Mouse (Mus musculus): ENCODE data around the gene Dnttip1. TPM values are rescaled to one million over a fixed set of nuclear protein-coding genes. Genes with fewer than 3 reads are reported as not detected.

Gene Dnttip1
- total RNA-seq, 2 experiments from 2014 or later = 36.6 to 39.3 TPM

DNA sequence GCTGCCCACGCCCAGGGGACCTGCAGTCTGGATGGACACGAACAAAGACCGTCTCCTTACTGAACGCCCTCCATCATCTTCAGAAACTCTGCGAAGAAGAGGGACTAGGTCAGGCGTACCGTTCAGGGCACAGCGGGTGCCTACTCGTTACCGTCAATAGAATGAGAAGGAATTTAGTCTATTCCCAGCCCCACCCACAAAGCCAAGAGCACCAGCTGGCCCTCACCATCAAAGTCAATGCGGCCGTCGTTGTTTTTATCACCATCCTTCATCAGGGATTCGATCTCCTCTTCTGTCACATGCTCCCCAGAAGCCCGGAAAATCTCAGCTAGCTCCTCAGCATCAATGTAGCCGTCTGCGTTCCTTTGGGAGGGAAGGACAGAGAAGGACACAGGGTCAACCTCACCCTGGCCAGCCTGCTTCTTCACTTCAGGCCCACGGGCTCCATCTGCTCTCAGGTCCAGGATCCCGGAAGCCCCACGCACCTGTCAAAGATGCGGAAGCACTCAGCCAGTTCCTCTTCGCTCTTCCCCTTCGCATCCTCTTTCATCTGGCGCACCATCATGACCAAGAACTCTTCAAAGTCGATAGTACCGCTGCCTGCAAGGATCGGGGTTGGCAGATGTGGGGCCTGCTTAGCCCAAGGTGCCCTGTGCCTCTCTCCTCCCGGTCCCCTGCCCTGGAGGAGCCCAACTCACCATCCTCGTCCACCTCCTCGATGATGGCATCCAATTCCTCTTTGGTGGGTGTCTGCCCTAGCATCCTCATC, 31.6 kb downstream of the Dnttip1 start:
- no peak for DNase-seq (ENCODE audit: low spot score in 2 of 2)
- intact Hi-C loops (cut with DNase I) = no loop called here

DNA sequence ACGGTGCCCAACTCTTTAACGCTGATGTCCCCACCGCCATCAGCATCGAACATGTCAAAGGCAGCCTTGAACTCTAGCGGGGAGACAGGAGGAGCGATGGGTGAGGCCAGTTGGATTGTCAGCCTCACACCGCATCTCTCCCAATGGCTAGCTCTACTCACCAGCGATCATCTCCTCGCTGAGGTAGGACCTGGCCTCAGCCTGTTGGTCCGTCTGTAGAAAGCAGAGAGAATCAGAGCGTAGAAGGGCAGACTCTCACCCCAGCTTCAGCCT, 32.2 kb downstream of the Dnttip1 start:
- no peak for DNase-seq (ENCODE audit: low spot score in 2 of 2)
- intact Hi-C loops (cut with DNase I) = no loop called here

DNA sequence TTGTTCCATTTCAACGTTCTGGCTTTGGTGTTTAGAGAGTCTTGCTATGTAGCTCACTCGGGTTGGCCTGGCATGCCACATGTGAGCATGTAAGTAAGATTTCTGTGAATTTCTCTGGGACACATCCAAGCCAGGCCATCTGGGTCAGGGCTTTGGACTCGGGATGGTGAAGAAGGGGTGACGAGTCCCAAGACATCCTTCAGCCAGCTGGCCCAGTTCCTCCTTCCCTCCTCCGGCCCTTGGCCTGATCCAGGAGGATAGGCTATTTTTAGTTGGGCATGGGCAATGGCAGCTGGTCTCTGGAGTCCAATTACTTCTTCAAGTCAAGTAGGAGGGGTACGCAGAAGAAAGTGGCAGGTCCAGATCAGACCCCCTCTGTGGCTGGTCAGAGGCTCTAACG, 33.0 kb downstream of the Dnttip1 start:
- DNase-seq (ENCODE audit: low spot score in 2 of 2) = no peak

DNA sequence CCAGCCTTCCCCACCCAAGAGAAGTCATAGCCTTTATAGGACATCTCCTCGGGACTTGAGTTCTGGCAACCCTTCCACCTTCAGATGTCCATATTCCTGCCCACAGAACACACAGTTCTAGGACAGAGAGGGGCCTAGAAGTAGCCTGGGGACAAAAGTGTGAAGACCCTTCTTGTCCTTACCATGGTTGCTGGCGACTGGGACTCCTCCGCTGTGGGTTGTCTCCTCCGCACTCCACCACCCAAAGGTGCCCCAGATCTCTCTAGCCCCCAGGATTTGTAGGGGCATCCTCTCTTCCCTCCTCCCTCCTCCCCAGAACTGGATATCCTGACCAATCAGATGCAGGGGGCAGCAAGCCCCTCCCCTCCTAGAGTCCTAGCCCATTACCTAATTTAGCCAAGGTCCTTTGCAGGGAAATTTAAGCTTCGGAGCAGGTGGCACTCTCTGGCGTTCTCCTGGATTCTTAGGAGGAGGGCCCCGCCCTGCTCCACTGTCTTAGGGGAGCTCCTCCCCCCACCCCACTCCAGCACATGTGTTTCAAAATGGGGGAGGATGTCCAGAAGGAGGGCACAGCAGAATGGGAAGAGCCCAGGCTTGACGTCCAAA, 33.8 kb downstream of the Dnttip1 start, which contains the start of gene Tnnc2:
Gene Tnnc2, minus strand, starts transcription at position 487 of the 606 bp plus-strand sequence.
- no peak for DNase-seq (ENCODE audit: low spot score in 2 of 2)
- intact Hi-C loops (cut with DNase I) = no loop called here

More for the DNA sequence above, 33.0 kb downstream of the Dnttip1 start:
- intact Hi-C loops (cut with DNase I) = no loop called here

DNA sequence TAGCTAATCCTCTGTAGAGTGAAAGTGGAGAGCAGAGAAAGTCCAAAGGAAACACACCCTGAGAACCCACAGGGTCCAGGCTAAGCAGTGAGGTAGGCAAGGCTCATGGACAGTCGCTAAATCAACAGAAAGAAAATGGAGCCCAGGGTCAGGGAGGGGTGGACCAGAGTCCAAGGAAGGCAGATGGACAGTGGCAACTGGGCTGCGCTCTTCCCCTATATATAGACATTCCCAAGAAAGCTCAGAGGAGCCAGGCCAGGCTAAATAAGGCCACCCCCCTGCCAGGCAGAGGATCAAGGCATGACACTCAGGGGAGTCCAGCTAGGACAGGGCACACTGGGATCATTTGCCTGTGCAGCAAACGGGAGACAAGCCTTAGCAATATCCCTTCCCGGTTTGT, 36.1 kb downstream of the Dnttip1 start:
- intact Hi-C loops (cut with DNase I) = no loop called here

DNA sequence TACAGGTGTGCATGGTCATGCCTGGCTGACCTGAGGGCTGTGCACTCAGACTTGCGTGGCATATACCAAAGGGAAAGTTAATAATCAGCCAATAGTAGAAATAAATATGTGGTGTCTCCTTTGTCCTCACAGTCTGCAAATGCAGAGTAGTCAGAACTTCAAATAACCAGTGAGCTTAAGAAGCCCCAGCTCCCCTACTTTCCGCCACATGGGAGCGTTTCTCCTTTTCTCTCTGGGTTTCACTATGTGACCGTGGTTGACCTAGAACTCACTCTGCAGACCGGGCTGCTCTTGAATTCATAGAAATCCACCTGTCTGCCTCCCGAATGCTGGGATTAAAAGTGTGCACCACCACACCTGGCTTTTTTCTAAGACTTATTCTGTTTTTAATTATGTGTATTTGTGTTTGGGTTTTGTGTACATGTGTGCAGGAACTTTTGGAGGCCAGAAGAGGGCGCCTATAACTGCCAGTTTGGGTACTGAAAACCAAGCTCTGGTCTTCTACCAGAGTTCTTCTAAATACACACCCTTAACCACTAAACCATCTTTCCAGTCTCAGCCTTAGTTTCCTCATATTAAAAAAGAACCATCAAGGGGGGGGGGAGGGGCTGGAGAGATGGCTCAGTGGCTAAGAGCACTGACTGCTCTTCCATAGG, 38.3 kb downstream of the Dnttip1 start:
- intact Hi-C loops (cut with DNase I) = no loop called here
- DNase-seq (ENCODE audit: low spot score in 2 of 2) = no peak

More for the DNA sequence above, 36.1 kb downstream of the Dnttip1 start:
- DNase-seq (ENCODE audit: low spot score in 2 of 2) = no peak

DNA sequence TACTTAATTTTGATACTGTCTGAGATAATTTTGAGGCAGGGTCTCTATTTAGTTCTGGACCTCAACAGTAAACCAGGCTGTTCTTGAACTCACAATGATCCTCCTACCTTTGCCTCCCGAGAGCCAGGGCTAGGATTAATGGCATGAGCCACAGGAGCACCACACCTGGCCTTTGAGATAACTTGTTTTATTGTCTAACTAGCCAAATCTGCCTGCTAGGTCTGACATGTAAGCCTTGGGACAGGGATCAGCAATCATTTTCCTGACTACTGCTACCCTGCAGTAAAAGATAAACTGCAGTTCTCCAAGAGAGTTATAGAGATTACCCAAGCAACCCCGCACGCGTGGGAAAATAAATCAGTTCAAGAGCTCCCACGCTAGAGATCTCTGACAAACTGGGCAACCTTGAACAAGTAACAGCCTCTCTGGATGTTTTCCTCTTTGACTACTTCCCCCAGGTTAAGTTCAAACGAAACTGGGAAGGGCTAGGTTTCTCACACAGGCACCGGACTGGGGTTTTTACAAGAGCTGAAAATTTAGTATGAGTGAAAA, 39.2 kb downstream of the Dnttip1 start:
- DNase-seq (ENCODE audit: low spot score in 2 of 2) = no peak
- intact Hi-C loops (cut with DNase I) = no loop called here

DNA sequence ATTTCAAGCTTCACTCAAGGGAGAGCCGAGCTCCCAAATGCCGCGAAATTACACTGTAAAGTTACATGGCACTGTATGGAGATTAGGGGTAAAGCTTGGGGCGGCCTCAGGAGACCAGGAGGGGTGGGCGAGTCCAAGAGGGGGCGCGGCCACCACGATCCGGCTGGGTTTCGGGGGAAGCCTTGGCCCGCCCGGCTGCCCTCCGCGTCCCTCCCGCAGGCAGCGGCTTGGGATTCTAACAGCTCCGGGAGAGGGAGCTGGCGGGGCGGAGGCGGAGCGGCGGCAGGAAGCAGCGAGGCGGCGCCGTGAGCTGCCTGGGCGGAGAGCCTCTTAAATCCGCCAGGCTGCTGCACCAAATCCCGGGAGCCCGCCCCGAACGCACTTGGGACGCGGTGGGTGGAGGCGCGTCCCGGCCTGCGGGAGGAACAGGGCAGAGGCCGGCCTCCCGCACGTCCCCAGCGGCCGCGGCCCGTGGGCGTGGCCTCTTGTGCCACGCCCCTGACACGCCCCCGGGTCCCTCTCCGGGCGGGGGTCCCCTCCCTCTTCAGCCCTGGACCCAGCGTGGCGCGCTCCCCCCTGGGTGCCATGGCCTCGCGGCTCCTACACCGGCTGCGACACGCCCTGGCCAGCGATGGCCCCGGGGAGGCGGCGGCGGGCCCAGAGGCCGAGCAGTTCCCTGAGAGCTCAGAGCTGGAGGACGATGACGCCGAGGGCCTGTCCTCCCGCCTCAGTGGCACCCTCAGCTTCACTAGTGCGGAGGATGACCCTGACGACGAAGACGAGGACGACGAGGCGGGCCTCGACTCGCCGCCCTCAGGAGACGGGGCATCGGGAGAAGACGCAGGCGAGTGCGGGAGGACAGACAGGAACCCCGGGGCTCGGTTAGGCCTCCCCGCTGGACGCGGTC, 40.0 kb downstream of the Dnttip1 start, which contains the start of gene Snx21:
Gene Snx21, plus strand, starts transcription at position 343 of the 907 bp plus-strand sequence.
- intact Hi-C loops (cut with DNase I) = no loop called here
- DNase-seq (ENCODE audit: low spot score in 2 of 2) = peak; percentile 84 to 89

DNA sequence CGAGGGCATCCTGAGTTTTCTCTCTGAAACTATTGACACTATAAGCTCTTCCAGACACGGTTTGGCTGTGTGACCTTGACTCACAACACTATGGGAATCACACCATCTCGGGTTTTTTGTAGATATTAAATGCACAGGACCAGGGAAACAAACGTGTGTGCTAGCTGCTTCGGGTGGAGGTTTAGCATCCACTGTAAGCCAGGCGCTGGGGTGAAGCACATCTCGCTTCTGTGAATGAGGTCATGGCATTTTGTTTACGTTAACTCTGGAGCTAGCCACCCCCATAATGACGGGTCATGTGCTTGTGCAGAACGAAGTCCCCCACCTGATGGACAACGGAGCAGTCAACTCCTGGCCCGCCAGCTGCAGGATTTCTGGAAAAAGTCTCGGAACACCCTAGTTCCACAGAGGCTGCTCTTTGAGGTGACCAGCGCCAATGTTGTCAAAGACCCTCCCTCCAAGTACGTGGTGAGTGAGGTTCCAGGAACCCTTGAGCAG, 40.7 kb downstream of the Dnttip1 start:
- intact Hi-C loops (cut with DNase I) = no loop called here
- DNase-seq (ENCODE audit: low spot score in 2 of 2) = no peak

DNA sequence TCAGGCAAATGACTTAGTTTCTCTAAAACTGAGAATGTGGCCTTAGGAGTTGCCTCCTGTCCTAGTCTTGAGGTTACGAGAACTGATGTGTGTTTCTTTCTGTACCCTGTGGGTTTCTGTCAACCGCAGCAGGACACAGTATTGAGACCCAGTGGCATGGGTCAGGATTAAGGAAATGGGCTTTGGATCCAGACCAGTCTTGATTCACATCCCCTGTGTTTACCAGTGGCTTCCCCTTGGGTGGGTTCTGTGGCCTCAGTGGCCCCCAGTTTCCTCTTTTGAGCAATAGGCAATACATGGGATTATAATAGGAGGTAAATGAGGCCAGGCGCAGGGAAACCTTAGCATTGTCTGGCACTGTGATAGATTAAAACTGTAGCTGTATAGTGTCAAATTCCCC, 41.2 kb downstream of the Dnttip1 start:
- intact Hi-C loops (cut with DNase I) = no loop called here

DNA sequence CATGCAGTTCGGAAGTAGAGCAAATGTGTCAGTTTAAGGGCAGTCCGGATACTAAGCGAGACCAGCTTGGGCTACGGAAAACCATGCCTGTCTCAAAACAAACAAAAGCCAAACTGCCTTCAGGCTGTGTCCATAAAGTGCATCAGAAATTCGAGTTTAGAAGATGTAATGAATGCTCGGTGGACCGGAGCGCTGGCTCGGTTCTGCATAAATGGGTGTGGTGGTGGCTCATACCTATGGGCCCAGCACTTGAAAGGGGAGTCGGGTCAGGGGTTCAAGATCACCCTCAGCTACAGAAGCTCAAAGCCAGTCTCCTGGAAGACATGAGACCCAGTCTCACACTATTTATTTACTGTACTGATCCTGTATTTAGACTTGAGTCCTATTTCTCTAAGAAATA, 42.0 kb downstream of the Dnttip1 start:
- intact Hi-C loops (cut with DNase I) = no loop called here
- no peak for DNase-seq (ENCODE audit: low spot score in 2 of 2)

More for the DNA sequence above, 41.2 kb downstream of the Dnttip1 start:
- DNase-seq (ENCODE audit: low spot score in 2 of 2) = no peak

DNA sequence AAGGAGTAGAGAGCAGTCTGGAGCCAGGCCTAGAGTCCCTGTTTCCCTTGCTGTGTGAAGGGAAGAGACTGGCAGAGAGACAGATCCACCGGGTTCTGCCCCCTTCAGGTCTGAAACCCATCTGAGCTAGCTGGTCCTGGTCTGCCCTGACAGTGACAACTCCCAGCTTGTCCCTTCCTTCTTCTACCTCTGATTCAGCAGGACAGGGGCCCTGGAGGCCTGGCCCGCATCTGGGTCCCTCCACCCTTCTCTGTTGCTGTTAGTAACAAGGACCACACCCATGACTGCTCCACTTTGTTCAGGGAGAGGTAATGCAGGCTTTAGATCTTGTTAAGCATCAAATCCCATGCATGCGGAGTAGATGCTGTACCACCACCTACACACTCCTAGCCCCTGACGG, 42.6 kb downstream of the Dnttip1 start:
- intact Hi-C loops (cut with DNase I) = no loop called here
- no peak for DNase-seq (ENCODE audit: low spot score in 2 of 2)

DNA sequence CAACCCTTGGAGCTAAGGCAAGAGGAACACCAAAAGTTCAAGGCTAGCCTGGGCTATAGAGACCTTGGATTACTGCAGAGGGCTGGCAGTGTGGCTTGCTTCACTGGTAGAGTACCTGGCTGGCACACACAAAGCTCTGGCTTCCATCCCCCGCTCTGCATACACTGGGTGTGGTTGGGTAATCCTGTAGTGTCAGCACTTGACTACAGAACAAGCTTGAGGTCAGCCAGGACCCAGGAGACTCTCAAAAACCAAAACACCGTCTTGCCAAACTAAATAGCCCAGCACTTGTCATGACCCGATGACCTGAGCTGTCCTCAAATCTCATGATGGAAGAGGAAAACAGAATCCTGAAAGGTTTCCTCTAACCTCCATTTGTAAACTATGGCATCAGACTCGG, 44.7 kb downstream of the Dnttip1 start:
- intact Hi-C loops (cut with DNase I) = no loop called here
- DNase-seq (ENCODE audit: low spot score in 2 of 2) = no peak

DNA sequence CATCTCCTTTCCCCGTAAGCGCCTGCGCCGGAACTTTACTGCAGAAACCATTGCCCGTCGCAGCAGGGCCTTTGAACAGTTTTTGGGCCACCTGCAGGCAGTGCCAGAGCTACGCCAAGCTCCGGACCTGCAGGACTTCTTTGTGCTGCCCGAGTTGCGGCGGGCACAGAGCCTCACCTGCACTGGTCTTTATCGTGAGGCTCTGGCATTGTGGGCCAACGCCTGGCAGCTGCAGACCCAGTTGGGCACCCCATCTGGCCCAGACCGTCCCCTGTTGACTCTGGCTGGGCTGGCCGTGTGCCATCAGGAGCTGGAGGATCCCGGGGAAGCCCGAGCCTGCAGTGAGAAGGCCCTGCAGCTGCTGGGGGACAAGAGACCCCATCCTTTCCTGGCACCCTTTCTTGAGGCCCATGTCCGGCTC, 46.1 kb downstream of the Dnttip1 start:
- intact Hi-C loops (cut with DNase I) = no loop called here
- DNase-seq (ENCODE audit: low spot score in 2 of 2) = no peak

DNA sequence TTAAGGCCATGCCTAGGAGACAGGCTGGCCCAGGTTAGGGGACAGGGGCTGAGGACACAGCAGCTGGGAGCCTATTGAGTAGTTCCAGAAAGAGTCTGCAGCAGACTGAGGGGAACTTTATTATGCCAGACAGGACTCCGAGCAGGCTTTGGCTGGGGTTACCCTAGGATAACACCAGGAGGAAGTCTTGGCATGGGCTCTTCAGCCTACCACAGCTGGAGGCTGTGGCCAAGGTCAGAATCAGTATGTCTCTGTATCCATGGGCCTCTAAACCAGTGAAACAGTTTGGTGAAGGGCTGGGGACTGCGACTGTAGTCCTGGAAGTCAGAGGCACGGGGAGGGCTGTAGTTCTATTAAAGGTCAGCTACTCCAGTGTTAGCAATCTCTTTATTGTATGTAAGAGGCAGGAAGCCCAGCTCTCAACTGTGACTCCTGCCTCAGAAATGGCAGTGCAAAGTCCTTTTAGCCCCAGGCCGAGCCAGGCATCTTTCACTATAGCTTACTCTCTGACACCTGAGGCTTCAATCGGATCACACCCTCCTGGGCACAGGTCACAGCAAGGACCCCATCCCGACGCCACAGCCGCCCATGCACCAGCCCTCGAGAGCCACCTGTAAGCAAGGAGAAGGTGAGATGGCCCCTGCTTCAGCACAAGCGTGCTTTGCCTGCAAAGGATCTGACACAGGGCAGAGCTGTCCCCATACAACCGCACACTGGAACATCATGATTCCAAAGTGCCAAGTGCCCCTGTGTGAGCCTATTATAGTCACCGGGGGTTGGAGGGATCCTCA, 46.8 kb downstream of the Dnttip1 start:
- intact Hi-C loops (cut with DNase I) = no loop called here

DNA sequence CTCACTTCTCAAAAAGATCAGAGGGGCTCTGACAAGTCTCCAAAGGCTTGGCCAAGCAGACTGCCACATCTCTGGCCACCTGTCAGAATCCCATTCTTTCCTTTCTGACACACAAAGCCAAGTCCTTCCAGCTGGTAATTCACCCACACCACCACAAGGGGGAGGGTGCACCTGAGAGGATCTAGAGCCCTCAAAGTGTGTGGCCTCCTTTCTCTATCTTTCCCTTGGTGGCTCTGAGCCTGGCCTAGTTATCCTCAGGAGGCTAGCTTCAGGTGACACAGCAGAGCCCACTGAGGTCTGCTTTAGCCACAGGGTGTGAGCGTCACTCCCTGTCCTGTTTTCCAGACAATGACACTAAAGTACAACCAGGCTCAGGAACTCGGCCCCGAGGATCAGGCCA, 47.5 kb downstream of the Dnttip1 start:
- peak in 1 of 2 experiments; percentile 70 for DNase-seq (ENCODE audit: low spot score in 2 of 2)

More for the DNA sequence above, 46.8 kb downstream of the Dnttip1 start:
- no peak for DNase-seq (ENCODE audit: low spot score in 2 of 2)

DNA sequence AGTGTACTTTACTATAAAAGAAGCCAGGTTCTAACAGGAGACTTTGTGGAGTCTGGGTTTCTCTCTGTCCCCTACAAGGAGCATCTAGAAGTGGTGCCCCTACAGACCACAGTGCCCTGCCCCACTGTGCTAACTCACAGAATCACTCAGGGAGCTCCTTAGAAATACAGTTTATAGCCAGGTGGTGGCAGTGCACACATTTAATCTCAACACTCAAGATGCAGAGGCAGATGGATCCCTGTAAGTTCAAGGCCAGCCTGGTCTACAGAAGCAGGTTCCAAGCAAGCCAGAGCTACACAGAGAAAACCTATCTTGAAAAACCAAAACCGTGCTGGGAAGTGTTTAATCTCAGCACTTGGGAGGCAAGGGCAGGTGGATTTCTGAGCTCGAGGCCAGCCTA, 48.0 kb downstream of the Dnttip1 start:
- intact Hi-C loops (cut with DNase I) = no loop called here
- no peak for DNase-seq (ENCODE audit: low spot score in 2 of 2)

More for the DNA sequence above, 47.5 kb downstream of the Dnttip1 start:
- intact Hi-C loops (cut with DNase I) = no loop called here

DNA sequence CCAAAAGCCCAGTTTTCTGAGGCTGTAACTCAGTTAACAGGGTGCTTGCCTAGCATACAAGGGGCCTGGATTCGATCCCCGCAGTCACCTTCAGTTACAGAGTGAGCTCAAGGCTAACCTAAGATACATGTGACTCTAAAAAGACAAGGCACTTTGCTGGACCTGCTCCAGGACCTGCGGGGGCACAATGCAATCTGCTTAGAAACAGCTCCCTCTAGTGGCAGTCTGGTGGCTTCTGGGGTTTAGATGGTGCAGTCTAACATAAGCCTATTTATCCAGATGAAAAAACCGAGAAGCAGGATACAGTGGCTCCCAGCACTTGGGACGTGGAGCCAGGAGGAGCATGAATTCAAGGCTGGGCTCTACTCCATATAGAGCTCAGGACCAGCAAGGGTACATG, 48.5 kb downstream of the Dnttip1 start:
- intact Hi-C loops (cut with DNase I) = no loop called here
- DNase-seq (ENCODE audit: low spot score in 2 of 2) = peak; percentile 80 to 90

DNA sequence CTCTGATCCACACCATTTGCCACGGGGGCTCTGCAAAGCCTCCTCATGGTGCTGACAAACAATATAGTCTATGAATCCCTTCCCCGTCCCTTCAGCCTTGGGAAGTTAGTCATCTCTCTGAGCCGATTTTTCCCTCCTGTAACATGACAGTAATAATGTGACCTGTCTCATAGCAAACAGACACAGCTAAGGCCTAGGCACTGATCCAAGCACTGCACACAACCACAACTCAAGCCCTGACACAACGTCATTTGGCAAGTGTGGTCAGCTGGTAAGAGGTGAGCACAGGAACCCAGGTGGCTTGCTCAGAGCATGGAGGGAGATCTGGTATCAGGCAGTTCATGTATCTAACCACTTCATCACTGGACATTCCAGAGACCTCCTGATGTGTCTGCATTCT, 50.1 kb downstream of the Dnttip1 start:
- no peak for DNase-seq (ENCODE audit: low spot score in 2 of 2)
- intact Hi-C loops (cut with DNase I) = no loop called here
